Mouse (Mus musculus): ENCODE results near the gene Mapk13. TPM values are rescaled to one million over a fixed set of nuclear protein-coding genes. Genes with fewer than 3 reads are reported as not detected.

Mapk13 gene
- polyA plus RNA-seq (2015; fragmentation: Nextera tagmentation; extraction: Ambion mirVana): 27.5 and 39.9 TPM in 2 replicates

DNA sequence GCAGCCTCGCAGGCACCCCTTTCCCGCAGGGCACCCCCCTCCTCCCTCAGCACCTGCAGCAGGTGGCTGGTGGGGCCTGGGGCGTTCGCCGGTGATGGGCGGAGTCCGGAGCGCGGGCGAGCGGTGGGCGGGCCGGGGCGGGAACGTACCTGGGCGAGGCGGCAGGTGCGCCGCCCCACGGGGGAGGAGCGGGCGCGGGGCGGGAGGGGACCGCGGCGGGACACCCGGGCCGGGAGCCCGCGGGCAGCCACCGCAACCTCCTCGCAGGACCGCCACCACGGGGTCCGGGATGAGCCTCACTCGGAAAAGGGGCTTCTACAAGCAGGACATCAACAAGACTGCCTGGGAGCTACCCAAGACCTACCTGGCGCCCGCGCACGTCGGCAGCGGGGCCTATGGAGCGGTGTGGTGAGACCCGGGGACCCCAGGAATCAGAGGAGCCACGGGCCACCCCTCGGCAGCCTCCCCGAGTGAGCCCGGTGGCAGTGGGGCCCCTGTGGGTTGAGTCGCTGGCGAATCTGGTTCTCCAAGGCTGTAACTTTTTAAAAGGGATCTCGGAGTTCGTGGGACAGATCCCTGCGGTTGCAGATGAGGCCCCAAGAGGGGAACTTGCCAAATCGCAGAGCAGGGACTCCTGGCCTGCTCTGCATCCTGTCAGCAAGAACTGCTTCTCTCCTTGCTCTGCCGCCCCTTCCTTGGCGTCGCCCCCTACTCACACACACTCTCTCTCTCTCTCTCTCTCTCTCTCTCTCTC lies at the start of gene Mapk13:
Mapk13 (plus strand) TSS at position 177 of the 754 bp plus-strand sequence.

DNA sequence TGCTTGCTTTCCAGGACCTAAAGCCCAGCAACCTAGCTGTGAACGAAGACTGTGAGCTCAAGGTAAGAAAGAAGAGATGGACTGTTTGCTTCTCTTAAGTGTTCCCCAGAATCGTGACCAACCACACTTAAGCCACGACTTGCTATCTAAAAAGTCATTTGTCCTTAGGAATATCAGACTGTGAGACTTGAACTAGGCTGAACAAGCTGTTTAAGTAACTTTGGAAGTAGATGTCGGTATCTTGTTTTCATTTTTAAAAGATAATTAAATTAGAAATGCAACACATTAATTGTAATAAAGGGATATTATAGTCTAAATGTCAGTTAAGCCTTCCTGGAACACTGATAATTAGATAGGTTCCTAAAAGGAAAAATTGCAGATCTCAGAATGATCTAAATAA lies 43.3 kb upstream of the Mapk13 start, which contains the start of gene AC170998.1:
AC170998.1 (plus strand) TSS at position 301 of the 400 bp plus-strand sequence.

DNA sequence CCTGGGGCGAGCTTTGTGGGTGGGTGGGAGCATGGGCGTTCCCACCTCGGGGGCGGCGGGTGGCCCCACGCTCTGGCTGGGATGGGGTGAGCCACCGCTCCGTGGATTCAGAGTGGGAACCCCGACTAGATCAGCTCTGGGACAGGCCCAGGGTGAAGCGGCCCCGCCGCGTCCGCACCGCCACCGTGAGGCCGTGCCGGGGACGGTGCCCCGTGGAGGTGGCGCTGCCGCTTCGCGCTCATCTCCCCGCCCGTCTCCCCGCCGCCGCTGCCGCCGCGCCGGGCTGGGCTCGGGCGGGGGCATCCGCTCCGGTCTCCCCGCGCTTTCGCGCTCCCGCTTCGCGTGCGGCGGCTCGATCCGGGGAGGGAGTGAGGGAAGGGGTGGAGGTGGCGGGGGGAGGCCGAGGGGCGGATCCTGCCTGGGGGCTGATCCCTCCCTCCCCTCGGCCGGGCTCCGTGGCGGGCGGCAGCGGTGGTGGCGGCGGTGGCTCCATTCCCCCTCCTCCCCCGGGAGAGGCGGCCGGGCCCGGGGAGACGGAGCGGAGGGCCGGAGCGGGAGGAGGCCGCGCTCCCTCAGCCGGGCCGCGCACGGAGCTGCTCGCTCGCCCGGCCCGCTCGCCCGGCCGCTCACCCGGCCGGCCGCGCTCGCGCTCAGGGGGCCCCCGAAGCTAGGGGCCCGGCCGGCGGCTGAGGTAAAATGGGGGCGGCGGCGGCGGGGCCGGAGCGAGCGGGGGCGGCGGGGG lies 31.7 kb downstream of the Mapk13 start, which contains the start of gene Brpf3:
Brpf3 (plus strand) TSS at position 420 of the 742 bp plus-strand sequence.

Other genes starting within 250 kb of the Mapk13 start
- not detected in 2 replicates for gene Armc12, start 238.5 kb upstream of the Mapk13 start, polyA plus RNA-seq (2015; fragmentation: Nextera tagmentation; extraction: Ambion mirVana)
- not detected in 2 replicates for gene Clpsl2, start 219.9 kb upstream of the Mapk13 start, polyA plus RNA-seq (2015; fragmentation: Nextera tagmentation; extraction: Ambion mirVana)
- gene Clps, start 208.5 kb upstream of the Mapk13 start, polyA plus RNA-seq (2015; fragmentation: Nextera tagmentation; extraction: Ambion mirVana): 92.0 and 280 TPM in 2 replicates
- gene Lhfpl5, start 193.7 kb upstream of the Mapk13 start, polyA plus RNA-seq (2015; fragmentation: Nextera tagmentation; extraction: Ambion mirVana): 0.11 and 0.13 TPM in 2 replicates
- 49.3 and 50.4 TPM in 2 replicates for gene Srpk1, start 146.6 kb upstream of the Mapk13 start, polyA plus RNA-seq (2015; fragmentation: Nextera tagmentation; extraction: Ambion mirVana)
- 0.49 and 0.90 TPM in 2 replicates for gene Slc26a8, start 79.1 kb upstream of the Mapk13 start, polyA plus RNA-seq (2015; fragmentation: Nextera tagmentation; extraction: Ambion mirVana)
- gene Mapk14, start 78.0 kb upstream of the Mapk13 start, polyA plus RNA-seq (2015; fragmentation: Nextera tagmentation; extraction: Ambion mirVana): 29.8 and 34.6 TPM in 2 replicates
- gene AC170998.1, start 43.2 kb upstream of the Mapk13 start, polyA plus RNA-seq (2015; fragmentation: Nextera tagmentation; extraction: Ambion mirVana): 3.1 and 3.6 TPM in 2 replicates
- 52.0 and 59.2 TPM in 2 replicates for gene Brpf3, start 31.8 kb downstream of the Mapk13 start, polyA plus RNA-seq (2015; fragmentation: Nextera tagmentation; extraction: Ambion mirVana)
- gene Pnpla1, start 89.1 kb downstream of the Mapk13 start, polyA plus RNA-seq (2015; fragmentation: Nextera tagmentation; extraction: Ambion mirVana): 0.29 and 0.34 TPM in 2 replicates
- 0.10 and 0.13 TPM in 2 replicates for gene 4930539E08Rik, start 146.0 kb downstream of the Mapk13 start, polyA plus RNA-seq (2015; fragmentation: Nextera tagmentation; extraction: Ambion mirVana)
- gene Pxt1, start 174.5 kb downstream of the Mapk13 start, polyA plus RNA-seq (2015; fragmentation: Nextera tagmentation; extraction: Ambion mirVana): 0.46 and 1.0 TPM in 2 replicates
- gene Kctd20, start 182.7 kb downstream of the Mapk13 start, polyA plus RNA-seq (2015; fragmentation: Nextera tagmentation; extraction: Ambion mirVana): 62.8 and 66.8 TPM in 2 replicates
- gene Stk38, start 238.7 kb downstream of the Mapk13 start, polyA plus RNA-seq (2015; fragmentation: Nextera tagmentation; extraction: Ambion mirVana): 69.3 and 77.0 TPM in 2 replicates

Data from spleen, postnatal 0 days (tissue).